Mouse (Mus musculus): ENCODE data around the gene Lyar.

- TF ChIP-seq CTCF (IDR thresholded peaks at IDR 0.05; ENCODE audit: low read depth) (no peak), EP300 (IDR thresholded peaks at IDR 0.05; ENCODE audit: low read depth) (no peak)
Observed at GRCm38 (mm10) chr5:38220328-38220912, at the start of gene Lyar, which contains the start of gene Zbtb49.

Data from liver, postnatal 0 days (tissue).